Mouse (Mus musculus): ENCODE data around the gene Tnfrsf12a.

- TF ChIP-seq CTCF (conservative IDR thresholded peaks at IDR 0.05; ENCODE audit: low read length) (no peak), POU5F1 (IDR thresholded peaks at IDR 0.05; ENCODE audit: borderline replicate concordance, low read length) (no peak)
These were observed 17.2 kb upstream of the Tnfrsf12a start for GRCm38 (mm10) chr17:23694491-23694890.
